Mouse (Mus musculus): ENCODE results near the gene Rgs8.

GRCm38 (mm10) chr1:153662362-153662761 lies 9.5 kb downstream of the Rgs8 start:
- TF ChIP-seq CTCF (IDR thresholded peaks at IDR 0.05; ENCODE audit: control insufficient read depth, insufficient read depth, insufficient read length) (no peak), MYOG (IDR thresholded peaks at IDR 0.05; ENCODE audit: control insufficient read depth, extremely low read depth, insufficient read length) (no peak), CEBPB (IDR thresholded peaks at IDR 0.05; ENCODE audit: low read depth) (no peak), MAX (IDR thresholded peaks at IDR 0.05) (no peak), MYOD1 (IDR thresholded peaks at IDR 0.05; ENCODE audit: control insufficient read depth, insufficient read length, low read depth) (no peak), USF1 (IDR thresholded peaks at IDR 0.05; ENCODE audit: low read depth) (no peak), FOSL1 (IDR thresholded peaks at IDR 0.05; ENCODE audit: insufficient read depth, low read length, poor library complexity, severe bottlenecking) (no peak)

Measured in C2C12 (cell line).